Mouse (Mus musculus): ENCODE measurements at regions not wholly inside any gene's neighbourhood (a gene's known extent, or its start where the extent isn't known, plus 50 kb on each side); places are given as distances from the start of the nearest gene placed in this dataset.

GRCm38 (mm10) chr5:111901678-111902077 is 168.0 kb downstream of the Gm26897 start:
- H3K9ac ChIP-seq: no peak overlapping the region
- ATAC-seq (no peak), DNase-seq (no peak)
- TF ChIP-seq CTCF (IDR thresholded peaks at IDR 0.05; ENCODE audit: low read depth): no peak
- H3K27ac ChIP-seq (ENCODE audit: low read depth, low read length): no peak overlapping the region
- H3K4me2 ChIP-seq (ENCODE audit: low read depth): no peak overlapping the region
- no peaks in the 10 kb centered on the region for H3K36me3 ChIP-seq (ENCODE audit: insufficient read depth)
- no peaks in the 10 kb centered on the region; the same call in 1 of the 2 replicates for H3K4me1 ChIP-seq (ENCODE audit: insufficient read depth)
- no peaks in the 10 kb centered on the region for H3K9me3 ChIP-seq (ENCODE audit: low read length)
- no peaks in the 10 kb centered on the region for H3K27me3 ChIP-seq (ENCODE audit: insufficient read depth, low read length)
- WGBS: 25% methylated on average over 5 of the region's 5 CpGs
- H3K4me3 ChIP-seq (ENCODE audit: low read depth, low read length): no peak overlapping the region

GRCm38 (mm10) chr5:111908085-111908484 is 174.4 kb downstream of the Gm26897 start:
- no peak for TF ChIP-seq CTCF (IDR thresholded peaks at IDR 0.05; ENCODE audit: low read depth)
- Histone ChIP-seq H3K36me3 (ENCODE audit: insufficient read depth) (no peaks in the 10 kb centered on the region), H3K27ac (ENCODE audit: low read depth, low read length) (peak overlapping the region; percentile 70), H3K4me2 (ENCODE audit: low read depth) (no peak overlapping the region), H3K9me3 (ENCODE audit: low read length) (no peaks in the 10 kb centered on the region), H3K9ac (no peak overlapping the region), H3K4me3 (ENCODE audit: low read depth, low read length) (no peak overlapping the region), H3K27me3 (ENCODE audit: insufficient read depth, low read length) (no peaks in the 10 kb centered on the region), H3K4me1 (ENCODE audit: insufficient read depth) (peaks cover 29% of the 10 kb centered on the region)
- WGBS: 30% methylated on average over 14 of the region's 14 CpGs
- DNase-seq (peak; percentile 84), ATAC-seq (peak; percentile 76)

DNA sequence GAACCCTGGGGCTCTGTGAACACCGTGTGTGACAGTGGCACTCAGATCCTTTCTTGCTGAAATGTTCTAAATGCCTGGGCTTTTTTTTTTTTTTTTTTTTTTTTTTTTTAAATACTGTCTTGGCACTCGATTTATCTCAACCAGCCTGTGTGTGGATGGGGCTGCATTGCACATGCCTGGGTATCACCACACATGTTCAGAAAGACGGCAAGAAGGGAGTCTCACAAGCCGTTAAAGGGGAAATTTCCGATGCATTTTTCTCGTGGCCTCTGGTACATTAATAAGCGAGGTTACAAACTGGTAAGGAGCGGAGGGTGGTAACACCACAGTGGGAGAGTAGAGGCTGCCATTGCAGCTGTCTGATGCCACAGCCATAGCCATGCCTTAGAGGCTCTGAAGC is 176.8 kb downstream of the Gm26897 start:
- 32% methylated on average over 8 of the region's 8 CpGs for WGBS
- peak; percentile 67 for ATAC-seq
- H3K4me2 ChIP-seq (ENCODE audit: low read depth): no peak overlapping the region

DNA sequence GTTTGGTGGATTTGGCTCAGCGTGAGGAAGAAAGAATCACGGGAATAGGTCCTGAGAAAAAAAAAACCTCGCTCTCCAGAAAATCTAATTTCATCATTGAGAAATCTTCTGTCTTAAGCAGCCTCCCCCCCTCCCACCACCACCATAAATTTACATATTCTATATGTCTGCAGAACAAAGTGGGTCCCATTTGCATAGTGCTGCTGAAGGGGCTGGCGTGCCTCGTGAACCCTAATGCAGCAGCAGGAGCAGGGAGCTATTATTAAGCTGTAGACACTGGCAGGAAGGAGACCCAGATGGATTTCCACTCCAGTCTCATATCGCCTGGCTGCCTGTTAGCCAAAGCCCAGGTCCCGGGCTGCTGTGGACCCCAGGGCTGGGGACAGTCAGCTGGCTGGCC is 179.6 kb downstream of the Gm26897 start:
- Histone ChIP-seq H3K9me3 (ENCODE audit: low read length) (no peaks in the 10 kb centered on the region), H3K4me3 (ENCODE audit: low read depth, low read length) (no peak overlapping the region), H3K4me2 (ENCODE audit: low read depth) (no peak overlapping the region), H3K4me1 (ENCODE audit: insufficient read depth) (peaks cover 40% of the 10 kb centered on the region), H3K27ac (ENCODE audit: low read depth, low read length) (peak overlapping the region; percentile 73), H3K9ac (peak overlapping the region; percentile 25; the same call in 1 of the 2 replicates), H3K27me3 (ENCODE audit: insufficient read depth, low read length) (no peaks in the 10 kb centered on the region), H3K36me3 (ENCODE audit: insufficient read depth) (no peaks in the 10 kb centered on the region)
- whole genome bisulfite sequencing: 18% methylated on average over 7 of the region's 7 CpGs
- ATAC-seq (no peak), DNase-seq (peak; percentile 46)
- no peak for TF ChIP-seq CTCF (IDR thresholded peaks at IDR 0.05; ENCODE audit: low read depth)

More for the DNA sequence above, 176.8 kb downstream of the Gm26897 start:
- no peaks in the 10 kb centered on the region for H3K9me3 ChIP-seq (ENCODE audit: low read length)
- TF ChIP-seq CTCF (IDR thresholded peaks at IDR 0.05; ENCODE audit: low read depth): no peak
- no peak overlapping the region for H3K9ac ChIP-seq
- H3K4me3 ChIP-seq (ENCODE audit: low read depth, low read length): no peak overlapping the region
- peak; percentile 69 for DNase-seq
- H3K4me1 ChIP-seq (ENCODE audit: insufficient read depth): peaks cover 35% of the 10 kb centered on the region
- no peaks in the 10 kb centered on the region for H3K27me3 ChIP-seq (ENCODE audit: insufficient read depth, low read length)
- H3K27ac ChIP-seq (ENCODE audit: low read depth, low read length): peak overlapping the region; percentile 70
- no peaks in the 10 kb centered on the region for H3K36me3 ChIP-seq (ENCODE audit: insufficient read depth)

DNA sequence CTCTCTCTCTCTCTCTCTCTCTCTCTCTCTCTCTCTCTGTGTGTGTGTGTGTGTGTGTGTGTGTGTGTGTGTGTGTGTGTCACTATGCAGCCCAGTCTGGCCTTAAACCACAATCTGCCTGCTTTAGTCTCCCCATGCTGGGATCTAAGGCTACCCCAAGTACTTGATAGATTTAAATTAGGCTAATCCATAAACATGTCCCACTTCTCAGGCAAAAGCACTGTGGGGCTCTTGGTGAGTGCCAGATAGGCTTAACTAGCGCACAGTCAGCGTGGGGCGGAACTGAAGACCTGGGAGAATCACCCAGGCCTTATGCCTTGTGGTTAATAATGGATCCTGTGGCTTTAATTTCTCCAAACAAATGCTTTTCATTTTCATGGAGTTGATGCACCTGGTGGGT is 180.6 kb downstream of the Gm26897 start:
- WGBS: 38% methylated on average over 3 of the region's 3 CpGs
- ATAC-seq: no peak
- H3K4me1 ChIP-seq (ENCODE audit: insufficient read depth): peaks cover 40% of the 10 kb centered on the region
- no peak overlapping the region for H3K9ac ChIP-seq
- H3K4me2 ChIP-seq (ENCODE audit: low read depth): no peak overlapping the region
- H3K4me3 ChIP-seq (ENCODE audit: low read depth, low read length): no peak overlapping the region
- no peak for DNase-seq
- H3K27me3 ChIP-seq (ENCODE audit: insufficient read depth, low read length): no peaks in the 10 kb centered on the region
- no peak overlapping the region for H3K27ac ChIP-seq (ENCODE audit: low read depth, low read length)
- no peaks in the 10 kb centered on the region for H3K36me3 ChIP-seq (ENCODE audit: insufficient read depth)
- TF ChIP-seq CTCF (IDR thresholded peaks at IDR 0.05; ENCODE audit: low read depth): no peak
- H3K9me3 ChIP-seq (ENCODE audit: low read length): no peaks in the 10 kb centered on the region

DNA sequence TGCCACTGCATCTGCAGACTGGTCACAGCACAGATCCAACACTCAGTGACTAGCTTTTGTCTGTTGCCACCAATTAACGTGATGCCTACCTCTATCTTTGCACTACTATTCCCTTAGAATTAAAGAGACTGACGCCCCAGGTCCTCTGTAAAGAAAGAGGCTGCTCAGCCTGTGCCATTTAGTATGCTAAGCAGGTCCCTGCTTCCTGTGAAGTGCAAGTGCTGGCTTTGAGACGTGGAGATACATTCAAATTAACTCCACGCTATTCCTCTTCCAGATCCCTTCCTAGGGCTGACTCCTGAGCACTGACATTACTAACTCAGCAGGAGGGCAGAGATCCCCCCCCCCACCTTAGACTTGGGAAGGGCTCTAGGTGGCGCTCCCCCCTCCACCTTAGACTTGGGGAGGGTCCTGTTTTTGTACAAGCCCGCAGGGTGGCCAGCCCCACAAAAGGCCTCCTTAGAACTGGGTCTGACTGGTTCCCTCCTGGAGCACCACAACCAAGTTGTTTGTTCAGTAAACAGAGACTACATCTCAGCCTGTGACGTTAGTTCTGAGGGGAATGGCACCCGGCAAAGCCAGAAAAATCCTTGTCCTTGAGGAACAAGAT is 184.0 kb downstream of the Gm26897 start:
- Histone ChIP-seq H3K27me3 (ENCODE audit: insufficient read depth, low read length) (no peaks in the 10 kb centered on the region), H3K27ac (ENCODE audit: low read depth, low read length) (peak overlapping the region; percentile 60), H3K4me3 (ENCODE audit: low read depth, low read length) (no peak overlapping the region), H3K9me3 (ENCODE audit: low read length) (no peaks in the 10 kb centered on the region), H3K36me3 (ENCODE audit: insufficient read depth) (no peaks in the 10 kb centered on the region), H3K4me2 (ENCODE audit: low read depth) (no peak overlapping the region), H3K4me1 (ENCODE audit: insufficient read depth) (peaks cover 26% of the 10 kb centered on the region), H3K9ac (no peak overlapping the region)
- DNase-seq: peak; percentile 73
- 10% methylated on average over 8 of the region's 8 CpGs for WGBS
- peak; percentile 85 for ATAC-seq
- TF ChIP-seq CTCF (IDR thresholded peaks at IDR 0.05; ENCODE audit: low read depth): no peak

- H3K27me3 ChIP-seq (ENCODE audit: insufficient read depth, low read length): no peaks in the 10 kb centered on the region
- ATAC-seq: no peak
- H3K4me1 ChIP-seq (ENCODE audit: insufficient read depth): peaks cover 23% of the 10 kb centered on the region
- DNase-seq: no peak
- H3K27ac ChIP-seq (ENCODE audit: low read depth, low read length): no peak overlapping the region
- H3K4me3 ChIP-seq (ENCODE audit: low read depth, low read length): no peak overlapping the region
- H3K9ac ChIP-seq: no peak overlapping the region
- no peaks in the 10 kb centered on the region for H3K9me3 ChIP-seq (ENCODE audit: low read length)
- no peaks in the 10 kb centered on the region for H3K36me3 ChIP-seq (ENCODE audit: insufficient read depth)
- H3K4me2 ChIP-seq (ENCODE audit: low read depth): no peak overlapping the region
- WGBS: 87% methylated on average over 14 of the region's 14 CpGs
- TF ChIP-seq CTCF (IDR thresholded peaks at IDR 0.05; ENCODE audit: low read depth): no peak
These were observed 185.2 kb downstream of the Gm26897 start for GRCm38 (mm10) chr5:111918888-111919287.

Measured in forebrain, postnatal 0 days (tissue).